Mouse (Mus musculus) kidney, embryonic 15.5 days (tissue): ENCODE measurements around the gene Galr2. TPM values are rescaled to one million over a fixed set of nuclear protein-coding genes. Genes with fewer than 3 reads are reported as not detected.

ENCODE experiments used
- ATAC-seq: fragments of 200-750 bp; cut with Nextera tagmentation; replicated peaks from 2 replicates; pipeline ENCODE4 v1.8.0; 2017; ENCODE audit warnings: moderate TSS enrichment; ENCODE audit not compliant: low FRiP score
- H3K27ac ChIP-seq: fragments of 300-500 bp; sonication (generic); 2 replicates; pipeline ENCODE4 v1.5.1; 2015; ENCODE audit warnings: mild to moderate bottlenecking, inconsistent platforms
- H3K27me3 ChIP-seq: fragments of 300-500 bp; sonication (generic); 2 replicates; pipeline ENCODE4 v1.6.1; 2015; ENCODE audit warnings: inconsistent platforms
- H3K36me3 ChIP-seq: fragments of 300-500 bp; sonication (generic); 2 replicates; pipeline ENCODE4 v1.6.1; 2015; ENCODE audit warnings: inconsistent platforms
- H3K4me1 ChIP-seq: fragments of 300-500 bp; sonication (generic); 2 replicates; pipeline ENCODE4 v1.6.1; 2015; ENCODE audit warnings: inconsistent platforms
- H3K4me2 ChIP-seq: fragments of 300-500 bp; sonication (generic); 2 replicates; pipeline ENCODE4 v1.6.1; 2015; ENCODE audit warnings: moderate library complexity, mild to moderate bottlenecking, inconsistent platforms
- H3K4me3 ChIP-seq: fragments of 300-500 bp; sonication (generic); replicated peaks from 2 replicates; pipeline ENCODE4 v1.5.1; 2015; ENCODE audit warnings: mild to moderate bottlenecking, inconsistent platforms
- H3K9ac ChIP-seq: fragments of 300-500 bp; sonication (generic); 2 replicates; pipeline ENCODE4 v1.6.1; 2015; ENCODE audit warnings: mild to moderate bottlenecking, inconsistent platforms
- H3K9me3 ChIP-seq: fragments of 300-500 bp; sonication (generic); replicated peaks from 2 replicates; pipeline ENCODE4 v1.6.1; 2016; ENCODE audit warnings: inconsistent platforms
- WGBS: fragments of 180-500 bp; shearing (Covaris S2); methylation state at CpG from one replicate; pipeline ENCODE4 v1.1.7; 2015; ENCODE audit warnings: mixed read lengths; 5-methylcytosine and 5-hydroxymethylcytosine counted together
- polyA plus RNA-seq: library from polyadenylated mRNA; unstranded; fragments of >200 nt; fragmentation: Nextera tagmentation; extraction: Ambion mirVana; gene quantifications from 2 replicates; pipeline ENCODE4 v1.2.1, GENCODE M21; 2015

Galr2 gene
- polyA plus RNA-seq, 1 experiment from 2014 or later: 0.22 TPM

GRCm38 (mm10) chr11:116294319-116294718 is 13.6 kb downstream of the Galr2 start:
- Histone ChIP-seq H3K27ac (no peak overlapping the region), H3K4me1 (0 out of 2 replicates have a peak, but pooled peaks cover 2% of the 10 kb centered on the region), H3K4me3 (no peak overlapping the region), H3K9ac (no peak overlapping the region), H3K4me2 (no peak overlapping the region), H3K36me3 (peaks cover 84% of the 10 kb centered on the region), H3K27me3 (no peaks in the 10 kb centered on the region), H3K9me3 (no peaks in the 10 kb centered on the region)
- WGBS: 23% methylated on average over 5 of the region's 5 CpGs
- ATAC-seq: no peak; the same call in 1 of the 2 replicates

DNA sequence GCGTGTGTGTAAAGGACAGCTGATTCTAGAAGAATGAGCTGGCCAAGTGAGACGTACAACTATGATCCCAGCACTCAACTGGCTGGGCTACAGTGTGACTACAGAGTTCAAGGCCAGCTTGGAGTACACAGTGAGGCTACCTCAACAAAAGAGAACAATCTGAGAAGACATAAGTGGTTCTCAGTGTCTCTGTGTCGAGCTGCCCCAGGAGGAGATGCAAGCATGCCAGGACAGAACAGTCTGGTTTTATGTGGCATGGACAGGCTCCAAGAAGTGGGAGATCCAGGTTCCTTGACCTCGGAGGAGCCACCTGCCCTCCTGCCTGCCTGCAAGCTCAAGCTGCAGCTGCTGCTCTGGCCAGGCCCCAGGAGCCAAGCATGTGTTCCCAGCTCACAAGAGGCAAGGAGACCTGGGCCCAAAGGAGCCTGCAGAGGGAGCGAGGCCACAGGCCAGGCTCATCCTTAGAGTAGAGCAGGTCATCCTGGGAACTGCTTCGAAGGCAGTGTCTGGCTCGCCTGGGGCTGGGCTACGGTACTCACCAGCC is 15.5 kb downstream of the Galr2 start:
- peaks cover 85% of the 10 kb centered on the region for H3K36me3 ChIP-seq
- no peak overlapping the region for H3K4me2 ChIP-seq
- no peak overlapping the region for H3K4me3 ChIP-seq
- ATAC-seq: no peak
- H3K27me3 ChIP-seq: no peaks in the 10 kb centered on the region
- H3K4me1 ChIP-seq: 0 out of 2 replicates have a peak, but pooled peaks cover 2% of the 10 kb centered on the region
- no peak overlapping the region for H3K9ac ChIP-seq
- no peaks in the 10 kb centered on the region for H3K9me3 ChIP-seq
- no peak overlapping the region for H3K27ac ChIP-seq
- WGBS: 87% methylated on average over 8 of the region's 8 CpGs

- Histone ChIP-seq H3K9me3 (no peaks in the 10 kb centered on the region), H3K27me3 (no peaks in the 10 kb centered on the region), H3K4me2 (no peak overlapping the region), H3K4me3 (no peak overlapping the region), H3K4me1 (0 out of 2 replicates have a peak, but pooled peaks cover 2% of the 10 kb centered on the region), H3K9ac (no peak overlapping the region), H3K36me3 (peaks cover 85% of the 10 kb centered on the region), H3K27ac (no peak overlapping the region)
- 84% methylated on average over 3 of the region's 3 CpGs for WGBS
- no peak for ATAC-seq
These were observed 16.3 kb downstream of the Galr2 start for GRCm38 (mm10) chr11:116297017-116297416.

- no peak overlapping the region for H3K9ac ChIP-seq
- H3K36me3 ChIP-seq: peaks cover 85% of the 10 kb centered on the region
- no peak overlapping the region for H3K4me2 ChIP-seq
- H3K27ac ChIP-seq: no peak overlapping the region
- WGBS: 88% methylated on average over 11 of the region's 11 CpGs
- ATAC-seq: no peak
- 0 out of 2 replicates have a peak, but pooled peaks cover 2% of the 10 kb centered on the region for H3K4me1 ChIP-seq
- no peaks in the 10 kb centered on the region for H3K9me3 ChIP-seq
- no peak overlapping the region for H3K4me3 ChIP-seq
- H3K27me3 ChIP-seq: no peaks in the 10 kb centered on the region
These were observed 17.5 kb downstream of the Galr2 start for GRCm38 (mm10) chr11:116298221-116298620.

DNA sequence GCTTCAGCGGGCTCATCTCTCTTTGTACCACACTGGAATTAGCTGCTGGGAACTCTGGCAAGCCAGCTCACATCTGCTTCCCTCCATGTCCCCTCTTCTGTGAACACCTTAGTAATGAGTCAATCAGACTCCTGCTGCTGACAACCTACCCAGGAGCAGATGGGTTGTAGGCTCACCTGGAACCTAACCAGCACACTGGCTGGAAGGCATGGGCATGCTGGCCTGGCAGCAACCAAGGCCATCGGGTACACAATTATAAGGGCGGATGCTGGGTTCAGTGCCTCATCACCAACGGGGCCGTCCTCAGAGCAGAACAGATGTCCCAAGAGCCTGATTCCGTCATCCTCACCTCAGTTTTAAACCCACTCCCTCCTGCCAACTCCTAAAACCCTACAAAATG is 17.9 kb downstream of the Galr2 start:
- Histone ChIP-seq H3K27ac (no peak overlapping the region), H3K4me3 (no peak overlapping the region), H3K36me3 (peaks cover 87% of the 10 kb centered on the region), H3K9ac (no peak overlapping the region), H3K27me3 (no peaks in the 10 kb centered on the region), H3K4me1 (0 out of 2 replicates have a peak, but pooled peaks cover 2% of the 10 kb centered on the region), H3K4me2 (no peak overlapping the region), H3K9me3 (no peaks in the 10 kb centered on the region)
- WGBS: 93% methylated on average over 6 of the region's 6 CpGs
- ATAC-seq: no peak

DNA sequence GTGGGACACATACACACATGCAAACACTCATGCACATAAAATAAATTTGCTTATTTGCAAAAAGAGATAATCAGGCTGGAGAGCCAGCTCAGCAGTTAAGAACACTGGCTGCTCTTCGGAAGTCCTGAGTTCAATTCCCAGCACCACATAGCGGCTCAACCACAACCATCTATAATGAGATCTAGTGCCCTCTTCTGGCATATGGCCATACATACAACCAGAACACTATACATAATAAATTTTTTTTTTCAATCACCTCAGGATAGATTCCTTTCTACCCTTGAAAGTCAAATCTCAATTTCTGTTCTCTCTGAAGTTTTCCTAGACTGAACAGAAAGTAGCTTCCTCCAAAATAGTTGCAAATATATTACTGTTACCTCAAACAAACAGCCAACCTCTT is 24.7 kb downstream of the Galr2 start:
- no peak for ATAC-seq
- no peaks in the 10 kb centered on the region; the same call in 1 of the 2 replicates for H3K27me3 ChIP-seq
- H3K9ac ChIP-seq: peak overlapping the region; percentile 70; the same call in 1 of the 2 replicates
- H3K36me3 ChIP-seq: peaks cover 50% of the 10 kb centered on the region
- WGBS: 95% methylated on average over 2 of the region's 2 CpGs
- peaks cover 14% of the 10 kb centered on the region for H3K4me1 ChIP-seq
- H3K4me2 ChIP-seq: peak overlapping the region; percentile 62
- no peak overlapping the region for H3K27ac ChIP-seq
- H3K4me3 ChIP-seq: peak overlapping the region; percentile 62
- no peaks in the 10 kb centered on the region for H3K9me3 ChIP-seq

GRCm38 (mm10) chr11:116306126-116306982 is 25.6 kb downstream of the Galr2 start:
- Histone ChIP-seq H3K4me1 (peaks cover 14% of the 10 kb centered on the region), H3K4me2 (peak overlapping the region; percentile 62), H3K27ac (no peak overlapping the region), H3K27me3 (no peaks in the 10 kb centered on the region; the same call in 1 of the 2 replicates), H3K9ac (peak overlapping the region; percentile 70), H3K4me3 (peak overlapping the region; percentile 62), H3K36me3 (peaks cover 41% of the 10 kb centered on the region), H3K9me3 (no peaks in the 10 kb centered on the region)
- 2% methylated on average over 53 of the region's 53 CpGs for WGBS
- peak; percentile 91 for ATAC-seq

- no peaks in the 10 kb centered on the region; the same call in 1 of the 2 replicates for H3K27me3 ChIP-seq
- H3K4me3 ChIP-seq: peak within 1 kb of the TSS; percentile 62
- peak within 1 kb of the TSS; percentile 62 for H3K4me2 ChIP-seq
- H3K9me3 ChIP-seq: no peaks in the 10 kb centered on the region
- WGBS: 80% methylated on average over 10 of the region's 10 CpGs
- peaks cover 33% of the 10 kb centered on the region for H3K36me3 ChIP-seq
- no peak within 1 kb of the TSS for H3K27ac ChIP-seq
- peak; percentile 3; the same call in 1 of the 2 replicates for ATAC-seq
- H3K9ac ChIP-seq: peak within 1 kb of the TSS; percentile 70
- peaks cover 14% of the 10 kb centered on the region for H3K4me1 ChIP-seq
These were observed 26.4 kb downstream of the Galr2 start, which contains the start of gene Exoc7 for GRCm38 (mm10) chr11:116307019-116307725. Gene Exoc7 (minus strand): TSS chr11:116307233.

- no peaks in the 10 kb centered on the region; the same call in 1 of the 2 replicates for H3K27me3 ChIP-seq
- H3K9me3 ChIP-seq: no peaks in the 10 kb centered on the region
- WGBS: 92% methylated on average over 12 of the region's 12 CpGs
- ATAC-seq: no peak
- no peak overlapping the region for H3K27ac ChIP-seq
- peaks cover 25% of the 10 kb centered on the region for H3K36me3 ChIP-seq
- H3K4me2 ChIP-seq: no peak overlapping the region
- no peak overlapping the region for H3K9ac ChIP-seq
- peaks cover 16% of the 10 kb centered on the region for H3K4me1 ChIP-seq
- H3K4me3 ChIP-seq: no peak overlapping the region
These were observed 27.2 kb downstream of the Galr2 start for GRCm38 (mm10) chr11:116307762-116308531.

DNA sequence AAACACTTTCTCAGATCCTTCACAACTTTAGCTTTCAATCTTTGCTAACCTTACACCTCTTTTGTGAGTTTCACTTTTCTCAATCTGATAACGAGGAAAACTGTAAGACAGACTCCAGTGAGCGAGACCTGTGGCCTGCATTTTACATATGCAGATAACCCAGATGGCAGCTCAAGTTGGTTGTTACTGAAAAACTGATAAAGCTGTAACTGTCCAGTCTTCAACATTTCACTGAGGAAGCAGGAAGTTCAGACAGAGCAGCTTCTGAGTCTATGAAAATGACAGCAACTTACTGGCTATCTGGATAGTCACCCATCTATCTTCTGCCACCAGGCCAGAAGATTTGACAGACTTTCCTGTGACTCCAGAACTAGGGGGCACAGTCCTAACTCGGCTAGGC is 28.9 kb downstream of the Galr2 start:
- no peak overlapping the region for H3K4me2 ChIP-seq
- no peak overlapping the region for H3K9ac ChIP-seq
- no peak overlapping the region for H3K27ac ChIP-seq
- ATAC-seq: no peak
- H3K27me3 ChIP-seq: no peaks in the 10 kb centered on the region; the same call in 1 of the 2 replicates
- no peaks in the 10 kb centered on the region for H3K9me3 ChIP-seq
- peaks cover 16% of the 10 kb centered on the region for H3K4me1 ChIP-seq
- no peak overlapping the region for H3K4me3 ChIP-seq
- 72% methylated on average over 3 of the region's 3 CpGs for WGBS
- H3K36me3 ChIP-seq: peaks cover 8% of the 10 kb centered on the region

DNA sequence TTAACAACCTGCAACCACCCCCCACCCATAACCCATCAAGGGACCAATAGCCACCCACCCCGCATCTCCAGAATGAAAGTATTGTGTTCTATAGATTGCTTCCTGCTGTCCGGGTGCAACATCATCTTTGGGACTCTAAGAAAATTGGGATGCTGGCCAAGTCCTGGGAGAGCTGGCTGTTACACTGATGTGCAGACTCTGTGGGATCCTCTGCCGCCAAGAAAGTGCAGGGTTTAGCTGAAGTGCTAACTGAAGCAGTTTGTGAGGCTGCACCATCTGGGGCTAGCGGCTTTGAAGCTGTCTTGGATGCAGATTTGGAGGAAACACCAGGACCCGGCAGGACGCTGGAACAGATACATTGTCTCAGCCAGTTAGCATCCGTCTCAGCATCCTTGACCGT is 30.4 kb downstream of the Galr2 start:
- H3K27ac ChIP-seq: no peak overlapping the region
- H3K4me1 ChIP-seq: peaks cover 11% of the 10 kb centered on the region

More for the DNA sequence above, 30.4 kb downstream of the Galr2 start:
- Histone ChIP-seq H3K36me3 (no peaks in the 10 kb centered on the region), H3K27me3 (no peaks in the 10 kb centered on the region; the same call in 1 of the 2 replicates), H3K9me3 (no peaks in the 10 kb centered on the region), H3K9ac (no peak overlapping the region), H3K4me3 (no peak overlapping the region), H3K4me2 (no peak overlapping the region)
- 52% methylated on average over 8 of the region's 8 CpGs for WGBS
- no peak for ATAC-seq
